Mouse (Mus musculus): ENCODE results near the gene Gm17542.
"Not testable (repeated sequence)": the region's sequence is repeated elsewhere in the genome, so short reads cannot be mapped to it uniquely, and the experiment has no call there.

The Gm17542 gene

GRCm38 (mm10) chr10:58718110-58718509 lies at the start of gene Gm17542:
Gene Gm17542, minus strand, starts transcription at chr10:58718210.
- not testable (repeated sequence) for DNase-seq (ENCODE audit: low read depth, low spot score)

GRCm38 (mm10) chr10:58739779-58740178 lies 21.8 kb upstream of the Gm17542 start:
- no peak for DNase-seq (ENCODE audit: low read depth, low spot score)

- no peak for DNase-seq (ENCODE audit: low read depth, low spot score)
Observed at GRCm38 (mm10) chr10:58738152-58738551, 20.1 kb upstream of the Gm17542 start.

GRCm38 (mm10) chr10:58714789-58715148 lies 3.2 kb downstream of the Gm17542 start:
- DNase-seq (ENCODE audit: low read depth, low spot score) = no peak

- no peak for DNase-seq (ENCODE audit: low read depth, low spot score)
Observed at GRCm38 (mm10) chr10:58713855-58714788, 3.9 kb downstream of the Gm17542 start.

- no peak for DNase-seq (ENCODE audit: low read depth, low spot score)
Observed at GRCm38 (mm10) chr10:58713225-58713624, 4.8 kb downstream of the Gm17542 start.

- DNase-seq (ENCODE audit: low read depth, low spot score) = no peak
Observed at GRCm38 (mm10) chr10:58709021-58709420, 9.0 kb downstream of the Gm17542 start.

GRCm38 (mm10) chr10:58700578-58700977 lies 17.4 kb downstream of the Gm17542 start:
- no peak for DNase-seq (ENCODE audit: low read depth, low spot score)

- DNase-seq (ENCODE audit: low read depth, low spot score) = no peak
Observed at GRCm38 (mm10) chr10:58700160-58700559, 17.9 kb downstream of the Gm17542 start.

- no peak for DNase-seq (ENCODE audit: low read depth, low spot score)
Observed at GRCm38 (mm10) chr10:58698955-58699354, 19.1 kb downstream of the Gm17542 start.

GRCm38 (mm10) chr10:58691051-58691450 lies 27.0 kb downstream of the Gm17542 start:
- DNase-seq (ENCODE audit: low read depth, low spot score) = no peak

- no peak for DNase-seq (ENCODE audit: low read depth, low spot score)
Observed at GRCm38 (mm10) chr10:58679298-58679697, 38.7 kb downstream of the Gm17542 start.

GRCm38 (mm10) chr10:58675533-58675932 lies 42.5 kb downstream of the Gm17542 start, which contains the start of gene Edar:
Gene Edar, minus strand, starts transcription at chr10:58675654.
- DNase-seq (ENCODE audit: low read depth, low spot score) = peak; percentile 75

GRCm38 (mm10) chr10:58673278-58674061 lies 44.5 kb downstream of the Gm17542 start:
- peak; percentile 46 for DNase-seq (ENCODE audit: low read depth, low spot score)

- no peak for DNase-seq (ENCODE audit: low read depth, low spot score)
Observed at GRCm38 (mm10) chr10:58672557-58673277, 45.3 kb downstream of the Gm17542 start.

GRCm38 (mm10) chr10:58663868-58664267 lies 54.1 kb downstream of the Gm17542 start:
- DNase-seq (ENCODE audit: low read depth, low spot score) = no peak

Measured in embryo, embryonic 11.5 days (tissue).